8 mouse cellular contexts compared by ENCODE assay signal in genomic region chr1:86488326-86488725, GRCm38 (mm10). TPM values are rescaled to one million over a fixed set of nuclear protein-coding genes. Genes with fewer than 3 reads are reported as not detected.
DNase-seq lines count a peak whose midpoint lies in the region; ATAC-seq and TF ChIP-seq lines count a peak whose summit lies in the region.

No protein-coding gene starts in this region.

- H3K27me3 ChIP-seq in ES-Bruce4 (ENCODE audit: control insufficient read depth, insufficient read depth, low read length, poor library complexity, severe bottlenecking), result no peaks in the 10 kb centered on the region
- H3K27me3 ChIP-seq in heart, embryonic 16.5 days (ENCODE audit: control insufficient read depth, insufficient read depth, low read length), result no peaks in the 10 kb centered on the region
- H3K27me3 ChIP-seq in limb, embryonic 13.5 days, result no peaks in the 10 kb centered on the region
- H3K27me3 ChIP-seq in stomach, postnatal 0 days (ENCODE audit: control insufficient read depth, insufficient read depth, low read length), result no peaks in the 10 kb centered on the region

- TF ChIP-seq POLR2A in ES-Bruce4 (IDR thresholded peaks at IDR 0.05; ENCODE audit: insufficient read depth, low read length), result no peak

- peak overlapping the region; percentile 76 for H3K4me3 ChIP-seq in gastrocnemius, adult 2 months
- H3K4me3 ChIP-seq in ES-Bruce4 (ENCODE audit: low read depth, low read length), result peak overlapping the region; percentile 83
- peak overlapping the region; percentile 70 for H3K4me3 ChIP-seq in heart, embryonic 16.5 days (ENCODE audit: low read length)
- peak overlapping the region; percentile 71 for H3K4me3 ChIP-seq in limb, embryonic 13.5 days
- H3K4me3 ChIP-seq in stomach, postnatal 0 days (ENCODE audit: low read depth, low read length), result peak overlapping the region; percentile 66

- H3K36me3 ChIP-seq in ES-Bruce4 (ENCODE audit: control insufficient read depth, insufficient read depth, low read length, poor library complexity, severe bottlenecking), result no peaks in the 10 kb centered on the region
- no peaks in the 10 kb centered on the region for H3K36me3 ChIP-seq in heart, embryonic 16.5 days (ENCODE audit: control insufficient read depth, insufficient read depth)
- no peaks in the 10 kb centered on the region for H3K36me3 ChIP-seq in limb, embryonic 13.5 days
- H3K36me3 ChIP-seq in stomach, postnatal 0 days (ENCODE audit: control insufficient read depth, insufficient read depth, low read length), result no peaks in the 10 kb centered on the region

- WGBS in heart, embryonic 16.5 days, result 62% methylated on average over 7 of the region's 7 CpGs
- WGBS in limb, embryonic 13.5 days, result 73% methylated on average over 7 of the region's 7 CpGs
- 35% methylated on average over 7 of the region's 7 CpGs for WGBS in stomach, postnatal 0 days

- no peak for ATAC-seq in heart, embryonic 16.5 days (replicated peaks; ENCODE audit: extremely low read depth, insufficient read depth, low FRiP score)
- ATAC-seq in limb, embryonic 13.5 days (ENCODE audit: low FRiP score, low read depth), result no peak
- no peak for ATAC-seq in stomach, postnatal 0 days (ENCODE audit: low FRiP score, low TSS enrichment)

- TF ChIP-seq CTCF in gastrocnemius, adult 2 months (IDR thresholded peaks at IDR 0.05), result no peak
- no peak for TF ChIP-seq CTCF in ES-Bruce4 (IDR thresholded peaks at IDR 0.05; ENCODE audit: low read depth, low read length)
- TF ChIP-seq CTCF in stomach, postnatal 0 days (IDR thresholded peaks at IDR 0.05; ENCODE audit: low read depth), result no peak

- intact Hi-C loops in gastrocnemius, adult 2 months (cut with DNase I), result no loop called here
- intact Hi-C loops in left cerebral cortex, postnatal 14 days (cut with DNase I), result no loop called here

- peak overlapping the region; percentile 96 for H3K27ac ChIP-seq in gastrocnemius, adult 2 months
- H3K27ac ChIP-seq in ES-Bruce4 (ENCODE audit: insufficient read depth, low read length), result peak overlapping the region; percentile 99
- peak overlapping the region; percentile 96 for H3K27ac ChIP-seq in heart, embryonic 16.5 days (ENCODE audit: low read length)
- H3K27ac ChIP-seq in limb, embryonic 13.5 days, result peak overlapping the region; percentile 98; the same call in 1 of the 2 replicates
- peak overlapping the region; percentile 98 for H3K27ac ChIP-seq in stomach, postnatal 0 days (replicated peaks)

- TF ChIP-seq EP300 in ES-Bruce4 (IDR thresholded peaks at IDR 0.05; ENCODE audit: insufficient read depth, low read depth, low read length), result no peak
- TF ChIP-seq EP300 in stomach, postnatal 0 days (optimal IDR thresholded peaks at IDR 0.05), result no peak

- no peaks in the 10 kb centered on the region for H3K9me3 ChIP-seq in ES-Bruce4 (replicated peaks; ENCODE audit: control insufficient read depth, insufficient read depth, low read length, poor library complexity, severe bottlenecking)
- no peaks in the 10 kb centered on the region for H3K9me3 ChIP-seq in heart, embryonic 16.5 days (replicated peaks; ENCODE audit: control insufficient read depth, low read length)
- no peaks in the 10 kb centered on the region for H3K9me3 ChIP-seq in limb, embryonic 13.5 days
- no peaks in the 10 kb centered on the region for H3K9me3 ChIP-seq in stomach, postnatal 0 days (ENCODE audit: control insufficient read depth, low read length)

- peak overlapping the region; percentile 83 for H3K9ac ChIP-seq in ES-Bruce4 (ENCODE audit: low read depth, poor library complexity, severe bottlenecking)
- peak overlapping the region; percentile 91 for H3K9ac ChIP-seq in heart, embryonic 16.5 days (ENCODE audit: low read length)
- peak overlapping the region; percentile 96 for H3K9ac ChIP-seq in limb, embryonic 13.5 days
- peak overlapping the region; percentile 90 for H3K9ac ChIP-seq in stomach, postnatal 0 days (ENCODE audit: low read length)

- H3K4me2 ChIP-seq in heart, embryonic 16.5 days (ENCODE audit: low read depth, low read length), result peak overlapping the region; percentile 86
- peak overlapping the region; percentile 78 for H3K4me2 ChIP-seq in limb, embryonic 13.5 days (replicated peaks)
- peak overlapping the region; percentile 77 for H3K4me2 ChIP-seq in stomach, postnatal 0 days (replicated peaks; ENCODE audit: low read depth)

- peaks cover 16% of the 10 kb centered on the region for H3K4me1 ChIP-seq in ES-Bruce4 (ENCODE audit: control insufficient read depth, insufficient read depth, low read length)
- peaks cover 27% of the 10 kb centered on the region for H3K4me1 ChIP-seq in heart, embryonic 16.5 days (ENCODE audit: control insufficient read depth, insufficient read depth, low read length)
- H3K4me1 ChIP-seq in limb, embryonic 13.5 days, result peaks cover 24% of the 10 kb centered on the region
- peaks cover 14% of the 10 kb centered on the region for H3K4me1 ChIP-seq in stomach, postnatal 0 days (replicated peaks; ENCODE audit: control insufficient read depth, insufficient read depth)

- no peak for DNase-seq in gastrocnemius, adult 2 months
- no peak for DNase-seq in gastrocnemius, adult 18-20 months (ENCODE audit: low spot score)
- no peak for DNase-seq in stomach, postnatal 0 days (ENCODE audit: low spot score)
- DNase-seq in adrenal gland, postnatal 4 days (ENCODE audit: low spot score in 2 of 2), result no peak
- no peak for DNase-seq in left cerebral cortex, postnatal 14 days (ENCODE audit: low spot score in 2 of 2)

RNA-seq across cellular contexts. Expression of gene Ptma, which starts 38.2 kb away (rescaled TPM):
- 100 to 1,000 TPM in 1 of 2 experiments, 10 to 100 TPM in 1; 58.5 to 108 TPM for total RNA-seq in gastrocnemius, adult 2 months (2021)
- 10 to 100 TPM; 64.2 to 99.0 TPM for total RNA-seq in gastrocnemius, adult 18-20 months (2021)
- polyA plus RNA-seq in ES-Bruce4 (2011; ENCODE audit: insufficient read depth, insufficient read length, low read depth, missing spikeins), result 3,893 and 3,930 TPM in 2 replicates
- 702 and 1,064 TPM in 2 replicates for polyA plus RNA-seq in heart, embryonic 16.5 days (2015; fragmentation: Nextera tagmentation; extraction: Ambion mirVana)
- 2,828 and 3,051 TPM in 2 replicates for polyA plus RNA-seq in limb, embryonic 13.5 days (2015; fragmentation: Nextera tagmentation; extraction: Ambion mirVana)
- polyA plus RNA-seq in stomach, postnatal 0 days (2015; fragmentation: Nextera tagmentation; extraction: Ambion mirVana), result 1,436 and 1,585 TPM in 2 replicates
- total RNA-seq in adrenal gland, postnatal 4 days (2021), result 1,000 to 10,000 TPM; 1,215 to 1,376 TPM
- 100 to 1,000 TPM; 336 to 423 TPM for total RNA-seq in left cerebral cortex, postnatal 14 days (2021)
